ENCODE assay signal across 8 mouse cellular contexts in genomic region chr2:167690962-167691311, GRCm38 (mm10). TPM values are rescaled to one million over a fixed set of nuclear protein-coding genes. Genes with fewer than 3 reads are reported as not detected.
DNase-seq lines count a peak whose midpoint lies in the region; ATAC-seq lines count a peak whose summit lies in the region.

No protein-coding gene starts in this region.

- peak overlapping the region; percentile 70 for H3K4me2 ChIP-seq in lung, embryonic 15.5 days

- no peaks in the 10 kb centered on the region; the same call in 1 of the 2 replicates for H3K27me3 ChIP-seq in lung, embryonic 15.5 days

- peaks cover 31% of the 10 kb centered on the region for H3K36me3 ChIP-seq in lung, embryonic 15.5 days

- H3K4me1 ChIP-seq in lung, embryonic 15.5 days: peaks cover 37% of the 10 kb centered on the region

- DNase-seq in adrenal gland, adult 2 months: peak; percentile 64
- DNase-seq in adrenal gland, postnatal 4 days (ENCODE audit: low spot score in 2 of 2): no peak
- peak; percentile 43 for DNase-seq in ovary, postnatal 36 days (ENCODE audit: low spot score)
- no peak for DNase-seq in ovary, postnatal 14 days (ENCODE audit: low spot score)
- DNase-seq in heart, postnatal 25 days (ENCODE audit: low spot score): peak; percentile 75

- intact Hi-C loops in heart, postnatal 25 days (cut with DNase I): loop anchor here (5.0 kb wide), 1 partner anchor 76 kb away; no protein-coding TSS in a partner anchor

- H3K9me3 ChIP-seq in lung, embryonic 15.5 days: no peaks in the 10 kb centered on the region

- peak overlapping the region; percentile 90 for H3K4me3 ChIP-seq in lung, embryonic 15.5 days

- H3K27ac ChIP-seq in lung, embryonic 15.5 days: peak overlapping the region; percentile 72

- peak overlapping the region; percentile 89 for H3K9ac ChIP-seq in lung, embryonic 15.5 days

- no peak for ATAC-seq in lung, embryonic 15.5 days (ENCODE audit: borderline replicate concordance, extremely low read depth, low FRiP score, low TSS enrichment)
- no peak for ATAC-seq in CD4-positive, CD25-positive, alpha-beta regulatory T cell, adult 4 months
- ATAC-seq in activated CD4-positive, CD25-positive, alpha-beta regulatory T cell, adult 4 months: no peak

- 50% methylated on average over 12 of the region's 12 CpGs for WGBS in lung, embryonic 15.5 days

RNA-seq across cellular contexts. Expression of gene Tmem189, which starts 1.3 kb away (rescaled TPM):
- total RNA-seq in adrenal gland, adult 2 months (2021): 10 to 100 TPM; 29.9 to 30.1 TPM
- 72.0 and 77.3 TPM in 2 replicates for polyA plus RNA-seq in adrenal gland, adult 2 months (2012; rRNA removed)
- 10 to 100 TPM; 32.9 to 35.4 TPM for total RNA-seq in adrenal gland, postnatal 4 days (2021)
- 10 to 100 TPM; 27.2 TPM for total RNA-seq in heart, postnatal 25 days (2021)
- polyA plus RNA-seq in lung, embryonic 15.5 days (2015; fragmentation: Nextera tagmentation; extraction: Ambion mirVana): 41.7 and 43.8 TPM in 2 replicates
- polyA plus RNA-seq in CD4-positive, CD25-positive, alpha-beta regulatory T cell, adult 4 months (2017; shearing (Covaris generic)): 10 to 100 TPM; 12.2 to 16.0 TPM
- polyA plus RNA-seq in activated CD4-positive, CD25-positive, alpha-beta regulatory T cell, adult 4 months (2017; shearing (Covaris generic)): 10 to 100 TPM; 12.6 to 13.5 TPM

RNA-seq across cellular contexts. Expression of gene Cebpb, which starts 2.2 kb away (rescaled TPM):
- 100 to 1,000 TPM; 366 to 466 TPM for total RNA-seq in adrenal gland, adult 2 months (2021)
- polyA plus RNA-seq in adrenal gland, adult 2 months (2012; rRNA removed): 3,420 and 4,353 TPM in 2 replicates
- total RNA-seq in adrenal gland, postnatal 4 days (2021): 100 to 1,000 TPM; 229 to 255 TPM
- total RNA-seq in heart, postnatal 25 days (2021): 10 to 100 TPM; 58.0 to 84.2 TPM
- 61.4 and 68.1 TPM in 2 replicates for polyA plus RNA-seq in lung, embryonic 15.5 days (2015; fragmentation: Nextera tagmentation; extraction: Ambion mirVana)
- 1 to 10 TPM in 1 of 2 experiments, under 1 TPM in 1; 0.70 to 2.7 TPM for polyA plus RNA-seq in CD4-positive, CD25-positive, alpha-beta regulatory T cell, adult 4 months (2017; shearing (Covaris generic))
- 1 to 10 TPM in 1 of 2 experiments, under 1 TPM in 1; 0.32 to 2.6 TPM for polyA plus RNA-seq in activated CD4-positive, CD25-positive, alpha-beta regulatory T cell, adult 4 months (2017; shearing (Covaris generic))

RNA-seq across cellular contexts. Expression of gene Gm20431, which starts 29.6 kb away (rescaled TPM):
- 10 to 100 TPM; 20.0 to 21.0 TPM for total RNA-seq in adrenal gland, adult 2 months (2021)
- 31.2 and 38.6 TPM in 2 replicates for polyA plus RNA-seq in adrenal gland, adult 2 months (2012; rRNA removed)
- total RNA-seq in adrenal gland, postnatal 4 days (2021): 10 to 100 TPM; 18.2 to 23.0 TPM
- 10 to 100 TPM; 18.0 to 18.4 TPM for total RNA-seq in heart, postnatal 25 days (2021)
- polyA plus RNA-seq in lung, embryonic 15.5 days (2015; fragmentation: Nextera tagmentation; extraction: Ambion mirVana): 3.2 and 3.5 TPM in 2 replicates
- not detected for polyA plus RNA-seq in CD4-positive, CD25-positive, alpha-beta regulatory T cell, adult 4 months (2017; shearing (Covaris generic))
- not detected for polyA plus RNA-seq in activated CD4-positive, CD25-positive, alpha-beta regulatory T cell, adult 4 months (2017; shearing (Covaris generic))

RNA-seq across cellular contexts. Expression of gene Ube2v1, which starts 59.0 kb away (rescaled TPM):
- total RNA-seq in adrenal gland, adult 2 months (2021): 100 to 1,000 TPM; 191 to 208 TPM
- polyA plus RNA-seq in adrenal gland, adult 2 months (2012; rRNA removed): 94.4 and 133 TPM in 2 replicates
- total RNA-seq in adrenal gland, postnatal 4 days (2021): 100 to 1,000 TPM; 194 to 200 TPM
- total RNA-seq in heart, postnatal 25 days (2021): 100 to 1,000 TPM in 1 of 2 experiments, 10 to 100 TPM in 1; 99.3 to 105 TPM
- 280 and 282 TPM in 2 replicates for polyA plus RNA-seq in lung, embryonic 15.5 days (2015; fragmentation: Nextera tagmentation; extraction: Ambion mirVana)
- 100 to 1,000 TPM; 373 to 544 TPM for polyA plus RNA-seq in CD4-positive, CD25-positive, alpha-beta regulatory T cell, adult 4 months (2017; shearing (Covaris generic))
- 100 to 1,000 TPM; 308 to 398 TPM for polyA plus RNA-seq in activated CD4-positive, CD25-positive, alpha-beta regulatory T cell, adult 4 months (2017; shearing (Covaris generic))

Comparison
In these comparisons a context has a peak if more than half of its experiments do, and no peak if none do; other contexts are left out.
1. DNase-seq: peak in adrenal gland, adult 2 months (single experiment), ovary, postnatal 36 days (single experiment) and heart, postnatal 25 days (single experiment); none in adrenal gland, postnatal 4 days (0 of 2) and ovary, postnatal 14 days (single experiment).
2. RNA of gene Cebpb, which starts 2.2 kb away (polyA plus RNA-seq): 3,420 to 4,353 TPM in adrenal gland, adult 2 months; 61.4 to 68.1 TPM in lung, embryonic 15.5 days, 0.70 to 2.7 TPM in CD4-positive, CD25-positive, alpha-beta regulatory T cell, adult 4 months and 0.32 to 2.6 TPM in activated CD4-positive, CD25-positive, alpha-beta regulatory T cell, adult 4 months; every median in the first group is over 10 times any median in the second.